Mouse (Mus musculus): ENCODE data around the gene Plppr5. TPM values are rescaled to one million over a fixed set of nuclear protein-coding genes. Genes with fewer than 3 reads are reported as not detected.

Gene Plppr5
- polyA plus RNA-seq, 1 experiment from 2014 or later: 6.0 TPM

DNA sequence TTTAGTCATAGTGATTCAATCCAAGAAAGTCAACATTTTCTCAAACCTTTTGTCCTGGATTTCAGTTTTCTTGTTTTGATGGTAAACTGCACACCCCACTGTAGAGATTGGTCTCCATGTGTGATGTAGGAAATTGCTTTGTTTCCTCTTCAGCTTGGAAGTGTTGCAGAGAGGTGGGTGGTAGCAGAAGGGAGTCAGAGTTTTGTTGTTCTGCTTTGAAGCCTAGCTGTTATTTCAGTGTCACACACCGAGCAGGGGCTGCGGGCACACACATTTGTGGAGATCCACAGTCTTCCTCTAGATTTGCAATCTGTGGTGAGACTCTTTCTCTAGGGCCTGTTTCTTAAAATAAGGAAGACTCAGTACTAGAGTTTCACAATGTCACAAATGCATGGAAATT lies 8.0 kb downstream of the Plppr5 start:
- Histone ChIP-seq H3K4me2 (ENCODE audit: low read length) (no peak overlapping the region), H3K9ac (ENCODE audit: low read length) (no peak overlapping the region), H3K4me3 (ENCODE audit: control insufficient read depth in 1 of 2, insufficient read depth in 1 of 2, low read depth in 1 of 2, low read length in 2 of 2) (no peak overlapping the region), H3K27ac (replicated peaks in 1 of 2; ENCODE audit: control insufficient read depth in 1 of 2, insufficient read depth in 1 of 2, low read depth in 2 of 2, low read length in 2 of 2) (no peak overlapping the region), H3K36me3 (ENCODE audit: control insufficient read depth, insufficient read depth, low read length) (no peaks in the 10 kb centered on the region), H3K4me1 (ENCODE audit: control insufficient read depth in 2 of 2, insufficient read depth in 2 of 2, low read length in 2 of 2) (no peaks in the 10 kb centered on the region), H3K27me3 (ENCODE audit: control insufficient read depth, insufficient read depth, low read length) (no peaks in the 10 kb centered on the region), H3K9me3 (ENCODE audit: control insufficient read depth, low read length) (no peaks in the 10 kb centered on the region)
- 78% methylated on average over 2 of the region's 2 CpGs for WGBS
- ATAC-seq (ENCODE audit: insufficient number of reproducible peaks, insufficient read depth, low FRiP score, low read depth): no peak

DNA sequence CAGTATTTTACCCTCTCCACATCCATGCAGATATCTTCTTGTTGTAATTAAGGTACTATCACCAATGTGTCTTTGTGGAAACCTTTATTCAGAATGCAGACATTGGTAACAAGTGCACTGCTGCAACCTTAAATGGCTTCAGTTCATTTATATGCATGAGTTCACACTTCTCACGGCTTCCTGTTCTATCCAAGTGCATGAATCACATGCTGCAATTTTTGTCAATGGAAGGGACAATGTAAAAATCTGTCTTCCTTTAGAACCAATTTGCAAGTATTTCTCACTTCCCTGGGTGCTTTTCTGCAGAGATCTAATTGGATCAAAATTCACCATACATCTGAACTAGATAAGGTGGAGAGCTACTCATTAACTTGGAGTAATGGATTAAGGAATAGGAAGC lies 27.8 kb downstream of the Plppr5 start:
- no peak overlapping the region for H3K4me3 ChIP-seq (ENCODE audit: control insufficient read depth in 1 of 2, insufficient read depth in 1 of 2, low read depth in 1 of 2, low read length in 2 of 2)
- H3K4me2 ChIP-seq (ENCODE audit: low read length): no peak overlapping the region
- peaks cover 2 to 13% of the 10 kb centered on the region in 2 experiments for H3K4me1 ChIP-seq (ENCODE audit: control insufficient read depth in 2 of 2, insufficient read depth in 2 of 2, low read length in 2 of 2)
- H3K9ac ChIP-seq (ENCODE audit: low read length): no peak overlapping the region
- H3K36me3 ChIP-seq (ENCODE audit: control insufficient read depth, insufficient read depth, low read length): no peaks in the 10 kb centered on the region
- 80% methylated on average over 1 of the region's 1 CpGs for WGBS
- no peaks in the 10 kb centered on the region for H3K27me3 ChIP-seq (ENCODE audit: control insufficient read depth, insufficient read depth, low read length)
- no peak overlapping the region for H3K27ac ChIP-seq (replicated peaks in 1 of 2; ENCODE audit: control insufficient read depth in 1 of 2, insufficient read depth in 1 of 2, low read depth in 2 of 2, low read length in 2 of 2)
- no peak for ATAC-seq (ENCODE audit: insufficient number of reproducible peaks, insufficient read depth, low FRiP score, low read depth)
- H3K9me3 ChIP-seq (ENCODE audit: control insufficient read depth, low read length): no peaks in the 10 kb centered on the region

- Histone ChIP-seq H3K27me3 (ENCODE audit: control insufficient read depth, insufficient read depth, low read length) (no peaks in the 10 kb centered on the region), H3K4me3 (ENCODE audit: control insufficient read depth in 1 of 2, insufficient read depth in 1 of 2, low read depth in 1 of 2, low read length in 2 of 2) (no peak overlapping the region), H3K9me3 (ENCODE audit: control insufficient read depth, low read length) (no peaks in the 10 kb centered on the region), H3K4me1 (ENCODE audit: control insufficient read depth in 2 of 2, insufficient read depth in 2 of 2, low read length in 2 of 2) (peaks cover 2 to 16% of the 10 kb centered on the region in 2 experiments), H3K4me2 (ENCODE audit: low read length) (no peak overlapping the region), H3K36me3 (ENCODE audit: control insufficient read depth, insufficient read depth, low read length) (no peaks in the 10 kb centered on the region), H3K27ac (replicated peaks in 1 of 2; ENCODE audit: control insufficient read depth in 1 of 2, insufficient read depth in 1 of 2, low read depth in 2 of 2, low read length in 2 of 2) (no peak overlapping the region), H3K9ac (ENCODE audit: low read length) (no peak overlapping the region)
- WGBS: 71% methylated on average over 2 of the region's 2 CpGs
- ATAC-seq (ENCODE audit: insufficient number of reproducible peaks, insufficient read depth, low FRiP score, low read depth): no peak
These were observed 28.8 kb downstream of the Plppr5 start for GRCm38 (mm10) chr3:117603458-117603857.

GRCm38 (mm10) chr3:117606383-117606782 lies 31.7 kb downstream of the Plppr5 start:
- no peak overlapping the region for H3K9ac ChIP-seq (ENCODE audit: low read length)
- H3K4me3 ChIP-seq (ENCODE audit: control insufficient read depth in 1 of 2, insufficient read depth in 1 of 2, low read depth in 1 of 2, low read length in 2 of 2): no peak overlapping the region
- no peaks in the 10 kb centered on the region for H3K36me3 ChIP-seq (ENCODE audit: control insufficient read depth, insufficient read depth, low read length)
- peaks cover 2 to 26% of the 10 kb centered on the region in 2 experiments for H3K4me1 ChIP-seq (ENCODE audit: control insufficient read depth in 2 of 2, insufficient read depth in 2 of 2, low read length in 2 of 2)
- ATAC-seq (ENCODE audit: insufficient number of reproducible peaks, insufficient read depth, low FRiP score, low read depth): no peak
- H3K9me3 ChIP-seq (ENCODE audit: control insufficient read depth, low read length): no peaks in the 10 kb centered on the region
- H3K27me3 ChIP-seq (ENCODE audit: control insufficient read depth, insufficient read depth, low read length): no peaks in the 10 kb centered on the region
- peak overlapping the region; percentile 56 to 70; a peak in 3 of 4 replicates for H3K27ac ChIP-seq (replicated peaks in 1 of 2; ENCODE audit: control insufficient read depth in 1 of 2, insufficient read depth in 1 of 2, low read depth in 2 of 2, low read length in 2 of 2)
- H3K4me2 ChIP-seq (ENCODE audit: low read length): no peak overlapping the region

DNA sequence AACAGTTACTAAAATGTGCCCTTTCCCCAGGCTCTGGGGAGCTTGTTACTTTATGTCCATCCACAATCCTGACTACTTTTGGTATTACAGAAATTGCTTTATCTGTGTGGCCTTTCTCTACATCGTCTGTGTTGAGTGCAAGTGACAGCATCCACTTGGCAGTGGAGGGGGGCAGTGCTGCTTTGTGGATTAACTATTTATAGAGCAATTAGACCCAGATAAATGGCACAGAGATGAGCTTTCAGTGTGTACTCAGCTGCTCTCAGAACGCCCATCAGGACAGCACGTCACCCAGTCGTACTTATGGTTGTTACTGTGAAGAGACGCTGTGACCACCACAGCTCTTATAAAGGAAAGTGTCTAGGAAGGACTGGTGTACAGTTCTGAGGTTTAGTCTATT lies 36.8 kb downstream of the Plppr5 start:
- Histone ChIP-seq H3K4me1 (ENCODE audit: control insufficient read depth in 2 of 2, insufficient read depth in 2 of 2, low read length in 2 of 2) (peaks cover 0 to 29% of the 10 kb centered on the region in 2 experiments), H3K36me3 (ENCODE audit: control insufficient read depth, insufficient read depth, low read length) (no peaks in the 10 kb centered on the region), H3K27ac (replicated peaks in 1 of 2; ENCODE audit: control insufficient read depth in 1 of 2, insufficient read depth in 1 of 2, low read depth in 2 of 2, low read length in 2 of 2) (peak overlapping the region; percentile 74), H3K27me3 (ENCODE audit: control insufficient read depth, insufficient read depth, low read length) (no peaks in the 10 kb centered on the region), H3K9ac (ENCODE audit: low read length) (no peak overlapping the region), H3K9me3 (ENCODE audit: control insufficient read depth, low read length) (no peaks in the 10 kb centered on the region), H3K4me3 (ENCODE audit: control insufficient read depth in 1 of 2, insufficient read depth in 1 of 2, low read depth in 1 of 2, low read length in 2 of 2) (no peak overlapping the region), H3K4me2 (ENCODE audit: low read length) (peak overlapping the region; percentile 24)
- WGBS: 19% methylated on average over 5 of the region's 5 CpGs
- ATAC-seq (ENCODE audit: insufficient number of reproducible peaks, insufficient read depth, low FRiP score, low read depth): peak; percentile 54

- H3K4me2 ChIP-seq (ENCODE audit: low read length): no peak overlapping the region
These were observed 40.2 kb downstream of the Plppr5 start for GRCm38 (mm10) chr3:117614856-117615255.

GRCm38 (mm10) chr3:117625257-117626001 lies 50.8 kb downstream of the Plppr5 start:
- WGBS: 86% methylated on average over 13 of the region's 13 CpGs
- no peak overlapping the region for H3K4me3 ChIP-seq (ENCODE audit: control insufficient read depth in 1 of 2, insufficient read depth in 1 of 2, low read depth in 1 of 2, low read length in 2 of 2)
- no peaks in the 10 kb centered on the region for H3K9me3 ChIP-seq (ENCODE audit: control insufficient read depth, low read length)

More at GRCm38 (mm10) chr3:117614856-117615255, 40.2 kb downstream of the Plppr5 start:
- ATAC-seq (ENCODE audit: insufficient number of reproducible peaks, insufficient read depth, low FRiP score, low read depth): no peak
- Histone ChIP-seq H3K4me1 (ENCODE audit: control insufficient read depth in 2 of 2, insufficient read depth in 2 of 2, low read length in 2 of 2) (peaks cover 0 to 17% of the 10 kb centered on the region in 2 experiments; a peak in 3 of 4 replicates), H3K27ac (replicated peaks in 1 of 2; ENCODE audit: control insufficient read depth in 1 of 2, insufficient read depth in 1 of 2, low read depth in 2 of 2, low read length in 2 of 2) (no peak overlapping the region), H3K36me3 (ENCODE audit: control insufficient read depth, insufficient read depth, low read length) (no peaks in the 10 kb centered on the region), H3K27me3 (ENCODE audit: control insufficient read depth, insufficient read depth, low read length) (no peaks in the 10 kb centered on the region), H3K9ac (ENCODE audit: low read length) (no peak overlapping the region), H3K4me3 (ENCODE audit: control insufficient read depth in 1 of 2, insufficient read depth in 1 of 2, low read depth in 1 of 2, low read length in 2 of 2) (no peak overlapping the region), H3K9me3 (ENCODE audit: control insufficient read depth, low read length) (no peaks in the 10 kb centered on the region)
- WGBS: 56% methylated on average over 1 of the region's 1 CpGs

GRCm38 (mm10) chr3:117628799-117629198 lies 54.2 kb downstream of the Plppr5 start:
- H3K27ac ChIP-seq (replicated peaks in 1 of 2; ENCODE audit: control insufficient read depth in 1 of 2, insufficient read depth in 1 of 2, low read depth in 2 of 2, low read length in 2 of 2): no peak overlapping the region
- no peak overlapping the region for H3K4me3 ChIP-seq (ENCODE audit: control insufficient read depth in 1 of 2, insufficient read depth in 1 of 2, low read depth in 1 of 2, low read length in 2 of 2)
- peaks cover 0 to under 1% of the 10 kb centered on the region in 2 experiments; a peak in 2 of 4 replicates for H3K4me1 ChIP-seq (ENCODE audit: control insufficient read depth in 2 of 2, insufficient read depth in 2 of 2, low read length in 2 of 2)
- 79% methylated on average over 3 of the region's 3 CpGs for WGBS
- no peak overlapping the region for H3K9ac ChIP-seq (ENCODE audit: low read length)
- no peaks in the 10 kb centered on the region for H3K9me3 ChIP-seq (ENCODE audit: control insufficient read depth, low read length)
- no peaks in the 10 kb centered on the region for H3K27me3 ChIP-seq (ENCODE audit: control insufficient read depth, insufficient read depth, low read length)
- no peak for ATAC-seq (ENCODE audit: insufficient number of reproducible peaks, insufficient read depth, low FRiP score, low read depth)
- no peaks in the 10 kb centered on the region for H3K36me3 ChIP-seq (ENCODE audit: control insufficient read depth, insufficient read depth, low read length)
- no peak overlapping the region for H3K4me2 ChIP-seq (ENCODE audit: low read length)

More at GRCm38 (mm10) chr3:117625257-117626001, 50.8 kb downstream of the Plppr5 start:
- no peak for ATAC-seq (ENCODE audit: insufficient number of reproducible peaks, insufficient read depth, low FRiP score, low read depth)
- no peaks in the 10 kb centered on the region for H3K27me3 ChIP-seq (ENCODE audit: control insufficient read depth, insufficient read depth, low read length)
- no peak overlapping the region for H3K4me2 ChIP-seq (ENCODE audit: low read length)
- H3K36me3 ChIP-seq (ENCODE audit: control insufficient read depth, insufficient read depth, low read length): no peaks in the 10 kb centered on the region
- no peak overlapping the region for H3K27ac ChIP-seq (replicated peaks in 1 of 2; ENCODE audit: control insufficient read depth in 1 of 2, insufficient read depth in 1 of 2, low read depth in 2 of 2, low read length in 2 of 2)
- no peaks in the 10 kb centered on the region for H3K4me1 ChIP-seq (ENCODE audit: control insufficient read depth in 2 of 2, insufficient read depth in 2 of 2, low read length in 2 of 2)
- H3K9ac ChIP-seq (ENCODE audit: low read length): no peak overlapping the region
